Mouse (Mus musculus) lung, embryonic 15.5 days (tissue): ENCODE measurements around the gene Cfb. TPM values are rescaled to one million over a fixed set of nuclear protein-coding genes. Genes with fewer than 3 reads are reported as not detected.

Source experiments
- ATAC-seq: fragments of 200-750 bp; cut with Nextera tagmentation; 2 replicates; pipeline ENCODE4 v1.8.0; 2017; ENCODE audit warnings: moderate number of reproducible peaks, borderline replicate concordance; ENCODE audit not compliant: low FRiP score, low TSS enrichment; ENCODE audit errors: extremely low read depth
- H3K27ac ChIP-seq: fragments of 300-500 bp; sonication (generic); 2 replicates; pipeline ENCODE4 v1.5.1; 2015; ENCODE audit warnings: moderate library complexity, mild to moderate bottlenecking, inconsistent platforms
- H3K27me3 ChIP-seq: fragments of 300-500 bp; sonication (generic); 2 replicates; pipeline ENCODE4 v1.6.1; 2015; ENCODE audit warnings: inconsistent platforms
- H3K36me3 ChIP-seq: fragments of 300-500 bp; sonication (generic); 2 replicates; pipeline ENCODE4 v1.6.1; 2015; ENCODE audit warnings: inconsistent platforms
- H3K4me1 ChIP-seq: fragments of 300-500 bp; sonication (generic); 2 replicates; pipeline ENCODE4 v1.6.1; 2015; ENCODE audit warnings: inconsistent platforms
- H3K4me2 ChIP-seq: fragments of 300-500 bp; sonication (generic); 2 replicates; pipeline ENCODE4 v1.6.1; 2015; ENCODE audit warnings: inconsistent platforms, mild to moderate bottlenecking, moderate library complexity
- H3K4me3 ChIP-seq: fragments of 300-500 bp; sonication (generic); 2 replicates; pipeline ENCODE4 v1.5.1; 2015; ENCODE audit warnings: mild to moderate bottlenecking, inconsistent platforms
- H3K9ac ChIP-seq: fragments of 300-500 bp; sonication (generic); 2 replicates; pipeline ENCODE4 v1.6.1; 2015; ENCODE audit warnings: inconsistent platforms
- H3K9me3 ChIP-seq: fragments of 300-500 bp; sonication (generic); 2 replicates; pipeline ENCODE4 v1.6.1; 2016; ENCODE audit warnings: inconsistent platforms
- WGBS: fragments of 180-500 bp; shearing (Covaris S2); methylation state at CpG from one replicate; pipeline ENCODE4 v1.1.7; 2015; 5-methylcytosine and 5-hydroxymethylcytosine counted together
- polyA plus RNA-seq: library from polyadenylated mRNA; unstranded; fragments of >200 nt; fragmentation: Nextera tagmentation; extraction: Ambion mirVana; gene quantifications from 2 replicates; pipeline ENCODE4 v1.2.1, GENCODE M21; 2015

Cfb gene
- polyA plus RNA-seq, 1 experiment from 2014 or later: 2.8 TPM

DNA sequence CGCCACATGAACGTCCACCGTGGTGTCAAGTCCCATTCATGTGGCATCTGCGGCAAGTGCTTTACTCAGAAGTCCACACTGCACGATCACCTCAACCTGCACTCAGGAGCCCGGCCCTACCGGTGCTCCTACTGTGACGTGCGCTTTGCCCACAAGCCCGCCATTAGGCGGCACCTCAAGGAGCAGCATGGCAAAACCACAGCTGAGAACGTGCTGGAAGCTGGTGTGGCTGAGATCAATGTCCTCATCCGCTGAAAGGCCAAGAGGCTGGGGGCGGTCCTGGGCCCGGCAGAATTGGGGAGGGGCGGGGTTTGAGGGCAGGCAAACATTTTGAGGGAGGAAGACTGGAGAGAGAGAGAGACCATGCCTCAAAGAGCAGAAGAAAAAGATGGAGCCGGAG is 34.0 kb upstream of the Cfb start:
- ATAC-seq: no peak
- H3K36me3 ChIP-seq: peaks cover 11% of the 10 kb centered on the region
- H3K9me3 ChIP-seq: no peaks in the 10 kb centered on the region
- H3K27ac ChIP-seq: no peak overlapping the region
- H3K4me2 ChIP-seq: no peak overlapping the region
- WGBS: 82% methylated on average over 17 of the region's 17 CpGs
- H3K9ac ChIP-seq: no peak overlapping the region
- no peak overlapping the region for H3K4me3 ChIP-seq
- H3K27me3 ChIP-seq: no peaks in the 10 kb centered on the region
- peaks cover 26% of the 10 kb centered on the region for H3K4me1 ChIP-seq

DNA sequence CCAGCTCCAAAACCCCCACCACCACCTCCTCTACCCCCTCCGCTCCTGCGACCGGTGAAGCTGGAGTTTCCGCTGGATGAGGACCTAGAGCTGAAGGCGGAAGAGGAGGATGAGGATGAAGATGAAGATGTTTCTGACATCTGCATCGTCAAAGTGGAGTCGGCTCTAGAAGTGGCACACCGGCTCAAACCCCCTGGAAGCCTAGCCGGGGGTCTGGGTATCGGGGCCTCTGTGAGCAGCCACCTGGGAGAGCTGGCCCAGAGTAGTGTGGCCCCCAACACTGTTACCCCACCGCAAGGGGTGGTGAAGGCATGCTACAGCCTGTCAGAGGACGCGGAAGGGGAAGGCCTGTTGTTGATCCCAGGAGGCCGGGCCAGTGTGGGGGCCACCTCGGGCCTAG is 33.4 kb upstream of the Cfb start:
- H3K36me3 ChIP-seq: peaks cover 8% of the 10 kb centered on the region; the same call in 1 of the 2 replicates
- peaks cover 26% of the 10 kb centered on the region for H3K4me1 ChIP-seq
- no peaks in the 10 kb centered on the region for H3K27me3 ChIP-seq
- peak overlapping the region; percentile 91 for H3K27ac ChIP-seq
- peak overlapping the region; percentile 81 for H3K4me3 ChIP-seq
- no peak for ATAC-seq
- 90% methylated on average over 15 of the region's 15 CpGs for WGBS
- peak overlapping the region; percentile 78 for H3K4me2 ChIP-seq
- no peaks in the 10 kb centered on the region for H3K9me3 ChIP-seq
- peak overlapping the region; percentile 82; the same call in 1 of the 2 replicates for H3K9ac ChIP-seq

DNA sequence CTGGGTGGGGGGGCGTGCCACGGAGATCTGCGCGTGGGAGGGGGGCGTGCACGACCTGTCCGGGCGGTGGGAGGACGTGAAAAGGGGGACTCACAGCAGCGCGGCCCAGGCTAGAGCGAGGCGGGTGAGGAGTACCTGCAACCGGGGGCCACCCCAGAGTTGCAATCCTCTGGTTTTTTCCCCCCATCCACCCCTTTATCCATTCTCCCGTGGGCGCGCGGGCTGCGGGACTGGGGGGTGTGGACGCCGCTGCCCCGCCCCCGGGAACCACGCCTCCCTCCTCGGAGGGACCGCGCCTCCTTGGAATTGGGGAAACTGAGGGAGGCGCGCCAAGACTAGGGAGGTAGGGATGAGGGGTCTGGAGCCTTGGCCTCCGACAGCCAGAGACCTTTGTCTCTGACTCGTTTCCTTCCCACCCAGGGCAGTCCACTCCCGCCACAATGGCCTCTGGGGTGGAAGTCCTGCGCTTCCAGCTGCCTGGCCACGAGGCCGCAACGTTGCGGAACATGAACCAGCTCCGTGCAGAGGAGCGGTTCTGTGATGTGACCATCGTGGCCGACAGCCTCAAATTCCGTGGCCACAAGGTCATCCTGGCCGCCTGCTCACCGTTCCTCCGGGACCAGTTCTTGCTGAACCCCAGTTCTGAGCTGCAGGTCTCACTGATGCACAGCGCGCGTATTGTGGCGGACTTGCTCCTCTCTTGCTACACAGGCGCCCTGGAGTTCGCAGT is 32.6 kb upstream of the Cfb start:
- ATAC-seq: peak; percentile 13
- peaks cover 19% of the 10 kb centered on the region for H3K4me1 ChIP-seq
- WGBS: 6% methylated on average over 49 of the region's 51 CpGs
- H3K4me2 ChIP-seq: peak overlapping the region; percentile 78
- peaks cover 8% of the 10 kb centered on the region; the same call in 1 of the 2 replicates for H3K36me3 ChIP-seq
- H3K9me3 ChIP-seq: no peaks in the 10 kb centered on the region
- H3K9ac ChIP-seq: peak overlapping the region; percentile 82
- H3K4me3 ChIP-seq: peak overlapping the region; percentile 81
- H3K27ac ChIP-seq: peak overlapping the region; percentile 91
- no peaks in the 10 kb centered on the region for H3K27me3 ChIP-seq

DNA sequence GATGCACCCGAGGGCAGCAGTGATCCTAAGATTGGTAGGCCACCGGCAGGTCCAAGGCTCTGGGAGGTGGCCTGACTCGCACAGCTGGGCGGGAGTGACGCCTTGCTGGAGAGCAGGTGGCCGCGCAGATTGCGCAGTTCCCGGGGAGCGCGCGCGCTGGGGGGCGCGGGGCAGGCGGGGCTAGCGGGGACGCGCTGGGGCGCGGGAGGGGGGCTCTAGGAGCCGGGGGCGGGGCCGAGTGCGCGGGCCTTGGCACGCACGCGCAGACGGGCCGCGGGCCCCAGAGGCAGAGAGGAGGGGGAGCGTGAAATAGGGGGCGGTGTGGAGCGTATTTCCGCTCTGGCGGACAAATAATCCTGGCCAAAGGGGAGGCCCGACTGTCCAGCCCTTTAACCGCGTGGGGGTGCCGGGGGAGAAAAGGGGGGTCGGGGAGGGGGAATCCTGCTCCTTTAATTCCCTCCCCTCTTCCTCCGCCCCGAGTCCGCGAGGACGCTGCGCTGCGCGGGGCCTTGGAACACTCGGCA is 31.8 kb upstream of the Cfb start:
- peaks cover 18% of the 10 kb centered on the region for H3K4me1 ChIP-seq
- no peaks in the 10 kb centered on the region for H3K27me3 ChIP-seq
- H3K9me3 ChIP-seq: no peaks in the 10 kb centered on the region
- 1% methylated on average over 30 of the region's 51 CpGs for WGBS
- peak overlapping the region; percentile 82 for H3K9ac ChIP-seq
- ATAC-seq: peak; percentile 91
- H3K4me2 ChIP-seq: peak overlapping the region; percentile 78
- H3K36me3 ChIP-seq: peaks cover 8% of the 10 kb centered on the region; the same call in 1 of the 2 replicates
- peak overlapping the region; percentile 81 for H3K4me3 ChIP-seq
- peak overlapping the region; percentile 91 for H3K27ac ChIP-seq

DNA sequence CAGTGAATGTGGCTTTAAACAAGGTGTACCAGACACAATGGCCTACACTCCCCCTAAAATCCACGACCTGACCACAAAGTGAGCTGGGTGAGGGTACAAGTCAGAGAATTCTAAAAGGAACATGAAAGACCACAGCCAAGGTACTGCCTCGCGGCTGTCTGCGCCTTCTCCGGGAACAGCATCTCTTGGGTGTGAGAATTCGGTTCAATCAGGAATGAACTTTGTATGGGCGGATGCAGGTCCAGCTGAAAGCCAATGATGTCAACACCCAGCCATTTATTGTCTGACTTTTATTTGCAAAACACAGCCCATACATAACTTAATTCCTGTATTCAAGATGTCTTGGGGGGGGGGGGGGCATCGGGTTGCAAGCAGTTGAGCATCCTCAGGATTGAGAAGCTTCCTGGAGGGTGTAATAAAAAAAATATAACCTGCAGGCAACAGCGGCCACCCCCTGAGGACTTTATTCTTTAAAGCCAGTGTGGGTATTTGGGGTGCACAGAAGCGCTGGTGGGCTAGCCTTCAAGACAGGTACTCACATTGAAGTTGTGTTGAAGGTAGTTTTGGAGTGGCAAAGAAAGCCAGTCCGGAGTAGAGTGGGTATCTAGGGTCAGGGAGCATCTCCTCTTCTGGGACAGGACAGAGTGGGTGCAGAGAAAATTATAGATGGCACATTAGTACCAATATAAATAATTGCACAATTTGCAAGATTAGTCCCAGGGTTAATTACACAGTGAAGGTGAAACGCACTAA is 30.9 kb upstream of the Cfb start:
- Histone ChIP-seq H3K27me3 (no peaks in the 10 kb centered on the region), H3K36me3 (peaks cover 8% of the 10 kb centered on the region; the same call in 1 of the 2 replicates), H3K9me3 (no peaks in the 10 kb centered on the region), H3K4me2 (peak overlapping the region; percentile 78), H3K4me3 (peak overlapping the region; percentile 81; the same call in 1 of the 2 replicates), H3K9ac (peak overlapping the region; percentile 82; the same call in 1 of the 2 replicates), H3K4me1 (peaks cover 18% of the 10 kb centered on the region), H3K27ac (peak overlapping the region; percentile 59)
- no peak for ATAC-seq
- 72% methylated on average over 12 of the region's 12 CpGs for WGBS

DNA sequence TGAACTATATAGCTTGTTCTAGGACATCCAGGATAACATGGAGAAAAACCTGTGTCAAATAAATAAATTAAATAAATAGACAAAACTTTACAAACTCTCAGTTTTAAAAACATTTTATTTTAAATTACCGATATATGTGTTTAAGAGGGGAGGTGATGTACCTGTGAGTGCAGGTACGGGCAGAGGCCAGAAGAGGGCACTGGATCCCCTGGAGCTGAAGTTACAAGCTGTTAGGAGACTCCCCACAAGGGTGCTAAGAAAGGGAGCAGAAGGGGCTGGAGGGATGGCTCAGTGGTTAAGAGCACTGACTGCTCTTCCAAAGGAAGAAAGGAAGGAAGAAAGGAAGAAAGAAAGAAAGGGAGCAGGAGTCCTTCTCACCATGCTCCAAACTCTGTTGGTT is 29.1 kb upstream of the Cfb start:
- no peak for ATAC-seq
- Histone ChIP-seq H3K27me3 (no peaks in the 10 kb centered on the region), H3K9ac (no peak overlapping the region), H3K4me2 (no peak overlapping the region), H3K9me3 (no peaks in the 10 kb centered on the region), H3K36me3 (peaks cover 8% of the 10 kb centered on the region; the same call in 1 of the 2 replicates), H3K27ac (no peak overlapping the region), H3K4me1 (peaks cover 12% of the 10 kb centered on the region), H3K4me3 (no peak overlapping the region)
- WGBS: 89% methylated on average over 2 of the region's 2 CpGs

DNA sequence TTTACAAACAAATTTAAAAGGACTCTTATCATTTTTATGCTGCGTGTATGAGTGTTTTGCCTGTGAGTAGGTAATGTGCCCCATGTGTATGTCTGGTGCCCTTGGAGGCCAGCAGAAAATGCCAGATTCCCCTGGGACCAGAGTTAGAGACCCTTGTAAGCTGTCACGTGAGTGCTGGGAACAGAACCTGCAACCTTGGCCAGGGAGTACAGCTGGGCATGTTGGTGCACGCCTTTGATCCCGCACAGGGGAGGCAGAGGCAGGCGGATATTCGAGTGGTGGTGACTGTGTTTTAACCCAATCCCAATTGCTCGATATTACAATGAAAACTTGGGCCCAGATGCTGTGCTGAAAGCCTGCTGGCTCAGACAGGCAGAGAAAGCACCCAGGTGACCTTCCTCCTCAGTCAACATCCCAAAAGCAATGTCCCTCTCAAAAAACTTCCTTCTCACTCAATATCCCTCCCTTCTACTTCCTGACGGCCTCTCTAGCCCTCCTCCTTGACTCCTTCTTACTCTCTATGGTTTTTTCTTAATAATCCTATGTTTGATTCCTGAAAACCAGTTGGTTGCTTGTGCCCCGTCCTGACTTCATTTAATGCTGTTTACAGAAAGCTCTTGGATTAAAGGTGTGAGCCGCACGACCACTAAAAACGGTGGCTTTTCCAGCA is 27.9 kb upstream of the Cfb start:
- Histone ChIP-seq H3K4me1 (0 out of 2 replicates have a peak, but pooled peaks cover 1% of the 10 kb centered on the region), H3K36me3 (no peaks in the 10 kb centered on the region), H3K27me3 (no peaks in the 10 kb centered on the region), H3K4me3 (no peak overlapping the region), H3K9ac (no peak overlapping the region), H3K4me2 (no peak overlapping the region), H3K27ac (no peak overlapping the region), H3K9me3 (no peaks in the 10 kb centered on the region)
- 81% methylated on average over 12 of the region's 12 CpGs for WGBS
- no peak for ATAC-seq

DNA sequence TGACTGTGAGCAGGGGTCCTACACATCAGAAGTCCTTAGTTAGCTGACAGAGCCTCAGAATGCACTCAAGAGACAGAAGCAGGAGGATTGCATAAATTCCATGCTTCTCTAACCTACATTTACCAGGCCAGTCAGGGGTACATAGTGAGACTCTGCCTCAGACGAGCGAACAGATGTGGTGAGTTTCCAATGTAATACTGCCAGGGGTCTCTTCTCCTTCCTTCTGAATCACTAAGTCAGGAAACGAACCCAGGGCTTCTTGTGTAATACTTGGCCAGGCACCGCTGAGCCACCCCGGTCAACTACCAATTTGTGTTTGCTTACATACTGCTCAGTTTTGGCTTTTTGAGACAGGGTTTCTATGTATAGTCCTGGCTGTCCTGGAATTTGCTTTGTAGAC is 25.6 kb upstream of the Cfb start:
- ATAC-seq: no peak
- Histone ChIP-seq H3K9me3 (no peaks in the 10 kb centered on the region), H3K4me2 (no peak overlapping the region), H3K4me1 (no peaks in the 10 kb centered on the region), H3K4me3 (no peak overlapping the region), H3K9ac (no peak overlapping the region), H3K27ac (no peak overlapping the region), H3K27me3 (no peaks in the 10 kb centered on the region), H3K36me3 (no peaks in the 10 kb centered on the region)
- 78% methylated on average over 5 of the region's 5 CpGs for WGBS

DNA sequence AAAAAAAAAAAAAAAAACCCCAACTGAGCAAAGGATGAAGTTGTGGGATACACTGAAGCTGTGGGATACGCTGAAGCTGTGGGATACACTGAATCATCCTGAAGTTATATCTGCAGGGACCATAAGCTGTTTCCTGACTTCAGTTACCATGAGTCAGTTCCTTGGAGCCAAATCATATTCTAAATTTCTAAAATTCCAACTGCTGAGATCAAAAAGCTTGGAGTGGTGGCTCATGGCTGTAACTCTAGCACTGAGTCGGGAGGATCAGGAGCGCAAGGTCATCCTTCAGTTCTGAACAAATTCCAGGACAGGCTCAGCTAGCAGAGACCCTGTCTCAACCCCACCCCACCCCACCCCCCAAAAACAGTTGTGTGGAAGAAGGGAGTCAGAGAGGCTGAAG is 23.3 kb upstream of the Cfb start:
- no peaks in the 10 kb centered on the region for H3K27me3 ChIP-seq
- H3K27ac ChIP-seq: no peak overlapping the region
- H3K9ac ChIP-seq: no peak overlapping the region
- no peak for ATAC-seq
- H3K4me1 ChIP-seq: peaks cover 6% of the 10 kb centered on the region; the same call in 1 of the 2 replicates
- no peaks in the 10 kb centered on the region for H3K9me3 ChIP-seq
- no peak overlapping the region for H3K4me3 ChIP-seq
- H3K36me3 ChIP-seq: no peaks in the 10 kb centered on the region
- WGBS: 61% methylated on average over 3 of the region's 3 CpGs
- no peak overlapping the region for H3K4me2 ChIP-seq

DNA sequence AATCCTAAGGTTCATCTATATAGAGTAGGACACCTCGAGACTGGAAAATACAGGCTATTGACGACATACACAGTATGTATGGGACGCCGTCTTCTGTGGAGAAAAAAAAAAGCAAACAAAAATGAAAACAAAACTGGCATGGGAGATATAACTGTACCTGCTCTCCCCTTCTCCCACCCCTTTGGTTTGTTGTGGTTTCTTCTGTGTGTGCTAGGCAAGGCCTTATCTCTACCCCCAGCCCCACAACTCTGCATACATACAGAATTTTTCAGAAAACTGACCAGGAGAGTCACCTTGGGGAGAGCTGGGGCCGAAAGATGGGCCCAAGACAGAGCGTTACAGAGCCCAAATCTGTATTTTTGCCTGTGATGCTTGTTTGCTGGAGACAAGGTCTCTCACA is 22.4 kb upstream of the Cfb start:
- H3K9ac ChIP-seq: no peak overlapping the region
- no peak overlapping the region for H3K27ac ChIP-seq
- ATAC-seq: no peak
- H3K27me3 ChIP-seq: no peaks in the 10 kb centered on the region
- no peak overlapping the region for H3K4me3 ChIP-seq
- H3K4me1 ChIP-seq: peaks cover 6% of the 10 kb centered on the region; the same call in 1 of the 2 replicates
- no peak overlapping the region for H3K4me2 ChIP-seq
- no peaks in the 10 kb centered on the region for H3K36me3 ChIP-seq
- H3K9me3 ChIP-seq: no peaks in the 10 kb centered on the region
- 84% methylated on average over 6 of the region's 6 CpGs for WGBS

DNA sequence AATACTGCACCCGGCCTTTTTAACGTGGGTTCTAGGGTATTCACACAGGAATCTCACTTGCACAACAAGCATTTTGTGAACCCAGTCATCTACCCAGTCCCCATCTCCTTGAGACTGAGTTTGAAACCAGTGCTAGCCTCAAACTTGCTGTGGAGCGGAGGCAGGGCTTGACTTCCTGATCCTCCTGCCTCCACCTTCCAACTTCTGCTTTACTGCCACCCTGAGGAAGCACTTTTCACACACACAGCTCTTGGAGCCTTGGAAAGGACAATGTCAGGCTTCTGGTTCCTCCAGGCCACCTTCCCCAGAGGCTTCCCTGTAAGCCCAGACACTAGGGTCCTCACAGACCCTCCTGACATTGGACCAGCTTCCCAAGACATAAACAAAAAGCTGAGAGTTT is 21.0 kb upstream of the Cfb start:
- no peak overlapping the region for H3K9ac ChIP-seq
- WGBS: 75% methylated on average over 3 of the region's 3 CpGs
- no peaks in the 10 kb centered on the region for H3K9me3 ChIP-seq
- no peak for ATAC-seq
- H3K4me2 ChIP-seq: no peak overlapping the region
- no peak overlapping the region for H3K4me3 ChIP-seq
- H3K27me3 ChIP-seq: no peaks in the 10 kb centered on the region
- no peak overlapping the region for H3K27ac ChIP-seq
- peaks cover 6% of the 10 kb centered on the region; the same call in 1 of the 2 replicates for H3K4me1 ChIP-seq
- no peaks in the 10 kb centered on the region for H3K36me3 ChIP-seq
